Mouse (Mus musculus): Measurements from ENCODE around the gene Rwdd4a.

Rwdd4a gene

GRCm38 (mm10) chr8:47533344-47534125, at the start of gene Rwdd4a, which contains the start of gene Trappc11:
Rwdd4a (plus strand) TSS chr8:47533664.
Trappc11 (minus strand) TSS chr8:47533470.
- peak; percentile 93 to 94 for DNase-seq (ENCODE audit: low spot score in 2 of 2)

- DNase-seq (ENCODE audit: low spot score in 2 of 2): no peak
These were observed 46.2 kb upstream of the Rwdd4a start for GRCm38 (mm10) chr8:47487231-47487630.

- no peak for DNase-seq (ENCODE audit: low spot score in 2 of 2)
These were observed 40.4 kb upstream of the Rwdd4a start for GRCm38 (mm10) chr8:47493106-47493505.

DNA sequence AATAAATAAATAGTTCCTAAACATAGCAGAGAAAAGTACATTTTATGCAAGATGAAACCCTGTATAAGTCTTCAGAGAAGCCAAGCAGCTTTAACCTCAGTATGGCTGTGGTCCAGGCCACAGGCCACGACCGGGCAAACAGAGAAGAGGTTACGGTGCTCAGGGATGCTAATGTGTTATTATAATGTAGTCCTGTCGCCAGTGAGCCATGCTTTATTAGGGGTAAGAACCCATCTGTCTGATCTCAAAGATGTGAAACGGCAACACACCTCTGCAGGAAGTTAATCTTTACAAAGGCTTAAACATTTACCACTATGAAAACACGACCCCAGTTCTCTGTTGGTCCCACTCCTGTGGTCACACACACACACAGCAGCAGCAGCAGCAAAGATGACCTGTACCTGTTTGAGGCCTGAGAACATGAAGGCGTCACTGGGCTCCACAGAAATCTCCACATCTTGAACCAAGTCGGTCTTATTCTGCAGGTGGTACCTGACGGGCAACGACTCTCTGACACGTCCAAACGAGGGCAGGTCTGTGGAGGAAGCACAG, 38.8 kb upstream of the Rwdd4a start:
- no peak for DNase-seq (ENCODE audit: low spot score in 2 of 2)

DNA sequence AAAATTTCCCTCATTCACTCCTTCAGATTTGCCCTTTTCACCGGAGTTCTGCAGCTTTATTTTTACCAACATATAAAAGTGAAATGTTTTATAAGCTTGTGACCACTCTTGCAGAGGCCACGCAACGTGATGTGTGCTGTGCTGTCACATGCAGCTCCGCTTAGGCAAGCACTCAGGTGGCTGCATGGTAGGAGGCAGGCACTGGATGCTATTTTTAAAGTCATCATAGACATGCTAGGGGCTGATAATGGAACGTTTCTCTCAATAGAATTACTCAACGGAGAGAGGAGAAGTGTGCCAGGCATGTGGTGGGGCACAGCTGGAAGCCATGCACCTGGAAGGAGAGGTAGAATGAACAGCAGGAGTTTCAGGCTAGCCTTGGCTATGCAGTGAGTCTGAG, 38.0 kb upstream of the Rwdd4a start:
- DNase-seq (ENCODE audit: low spot score in 2 of 2): no peak

- DNase-seq (ENCODE audit: low spot score in 2 of 2): no peak
These were observed 31.5 kb upstream of the Rwdd4a start for GRCm38 (mm10) chr8:47501994-47502393.

- no peak for DNase-seq (ENCODE audit: low spot score in 2 of 2)
These were observed 30.9 kb upstream of the Rwdd4a start for GRCm38 (mm10) chr8:47502546-47502945.

DNA sequence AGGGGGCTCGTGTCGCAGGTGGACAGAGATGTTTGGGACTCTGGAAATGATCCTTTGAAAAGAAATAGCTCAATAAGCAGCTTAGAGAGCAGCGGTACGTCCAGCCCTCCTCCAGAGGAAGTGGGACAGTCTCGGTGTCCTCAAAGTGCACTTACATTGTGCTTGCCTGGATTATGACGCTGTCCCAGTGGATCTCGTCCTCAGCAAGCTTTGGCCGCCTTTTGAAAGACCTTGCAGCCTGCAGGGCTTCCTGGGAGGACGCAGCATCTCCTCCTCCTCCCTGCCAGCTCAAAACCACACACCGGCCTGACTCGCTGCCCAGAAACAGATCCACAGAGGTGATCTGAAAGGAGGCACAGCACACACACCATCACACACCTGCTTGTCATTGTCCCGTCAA, 28.0 kb upstream of the Rwdd4a start:
- peak in 1 of 2 experiments; percentile 40 for DNase-seq (ENCODE audit: low spot score in 2 of 2)

DNA sequence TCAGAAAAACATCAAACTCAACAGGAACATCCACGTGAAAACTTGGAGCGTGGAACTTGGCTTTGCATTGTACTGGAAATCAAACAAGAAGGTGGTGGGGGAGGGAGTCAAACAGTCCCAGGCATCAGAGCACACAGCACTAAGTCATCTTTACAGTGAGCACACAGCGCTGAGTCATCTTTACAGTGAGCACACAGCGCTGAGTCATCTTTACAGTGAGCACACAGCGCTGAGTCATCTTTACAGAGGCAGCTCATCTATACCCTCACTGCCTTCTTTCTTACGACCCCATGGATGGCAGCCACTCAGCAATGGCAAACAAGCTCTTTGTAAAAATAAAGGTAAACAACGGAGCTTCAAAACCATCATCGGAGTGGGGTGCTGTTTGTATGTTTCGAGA, 22.5 kb upstream of the Rwdd4a start:
- DNase-seq (ENCODE audit: low spot score in 2 of 2): peak in 1 of 2 experiments; percentile 27

GRCm38 (mm10) chr8:47513601-47514000, 19.9 kb upstream of the Rwdd4a start:
- peak in 1 of 2 experiments; percentile 54 for DNase-seq (ENCODE audit: low spot score in 2 of 2)

GRCm38 (mm10) chr8:47528094-47528493, 5.4 kb upstream of the Rwdd4a start:
- DNase-seq (ENCODE audit: low spot score in 2 of 2): no peak

- no peak for DNase-seq (ENCODE audit: low spot score in 2 of 2)
These were observed 4.9 kb downstream of the Rwdd4a start for GRCm38 (mm10) chr8:47538323-47538722.

DNA sequence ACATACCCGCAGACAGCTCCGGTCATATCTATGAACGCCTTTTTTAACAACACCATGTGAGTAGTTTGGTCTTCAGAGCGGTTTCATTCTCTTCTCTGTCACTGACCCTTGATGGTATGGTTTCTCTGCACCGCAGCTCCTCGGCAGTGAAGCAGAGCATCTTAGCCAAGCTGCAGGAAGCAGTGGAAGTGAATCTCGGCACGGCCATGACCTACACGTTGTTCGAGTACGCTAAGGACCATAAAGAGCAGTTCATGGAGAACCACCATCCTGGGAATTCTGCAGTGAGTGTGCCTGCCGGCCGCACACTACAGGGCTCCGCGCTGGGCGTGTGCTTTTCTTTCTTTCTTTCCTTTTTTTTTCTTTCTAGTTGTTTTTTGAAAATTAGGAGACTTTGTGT, 9.3 kb downstream of the Rwdd4a start:
- no peak for DNase-seq (ENCODE audit: low spot score in 2 of 2)

DNA sequence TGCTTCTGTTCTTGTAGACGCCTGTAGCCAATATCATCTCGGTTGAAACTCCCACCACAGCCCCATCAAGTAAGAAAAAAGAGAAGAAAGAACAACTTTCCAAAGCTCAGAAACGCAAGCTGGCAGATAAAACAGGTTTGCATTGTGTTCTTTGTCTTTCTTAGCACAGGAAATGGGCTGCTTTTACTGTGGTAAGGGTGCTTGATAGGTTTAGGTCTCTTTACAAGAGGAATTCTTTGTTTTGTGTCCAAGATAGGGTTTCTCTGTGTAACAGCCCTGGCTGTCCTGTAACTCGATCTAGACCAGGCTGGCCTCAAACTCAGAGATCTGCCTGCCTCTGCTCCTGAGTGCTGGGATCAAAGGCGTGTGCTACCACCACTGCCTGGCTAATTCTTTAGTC, 10.6 kb downstream of the Rwdd4a start:
- no peak for DNase-seq (ENCODE audit: low spot score in 2 of 2)

DNA sequence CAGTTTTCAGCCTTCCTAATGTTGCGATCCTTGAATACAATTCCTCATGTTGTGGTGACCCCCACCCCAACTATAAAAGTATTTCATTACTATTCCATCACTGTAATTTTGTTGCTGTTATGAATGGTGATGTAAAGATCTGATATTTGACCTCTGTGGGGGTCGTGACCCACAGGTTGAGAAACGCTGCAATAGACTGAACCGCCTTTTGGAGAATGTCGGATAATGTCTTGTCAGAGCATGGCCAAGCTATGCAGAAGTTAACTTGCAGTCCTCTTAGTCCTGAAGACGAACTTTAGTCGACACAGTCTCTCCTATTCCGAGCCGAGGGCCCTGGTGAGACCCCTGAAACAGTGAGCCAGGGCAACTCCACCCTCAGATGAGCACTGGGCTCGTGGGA, 13.6 kb downstream of the Rwdd4a start:
- no peak for DNase-seq (ENCODE audit: low spot score in 2 of 2)

- DNase-seq (ENCODE audit: low spot score in 2 of 2): no peak
These were observed 20.1 kb downstream of the Rwdd4a start for GRCm38 (mm10) chr8:47553613-47554012.

DNA sequence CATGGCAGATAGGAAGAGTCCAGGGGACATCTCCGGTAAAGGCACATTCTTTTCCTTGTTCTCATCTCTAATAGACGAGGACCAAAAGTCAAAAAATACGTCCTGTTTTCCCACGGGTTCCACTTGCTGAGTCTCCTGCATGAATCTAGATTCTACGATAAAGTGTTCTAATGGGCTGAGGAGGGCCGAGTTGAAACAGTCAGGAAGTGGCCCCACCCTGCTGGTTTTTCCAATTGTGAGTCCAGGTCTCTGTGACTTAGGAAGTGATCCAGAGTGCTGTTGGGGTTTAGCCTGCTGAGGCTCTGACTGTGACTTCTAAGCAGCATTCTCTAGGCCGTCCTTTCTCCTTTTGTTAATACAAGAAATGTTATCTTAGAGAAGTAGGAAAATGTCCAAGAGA, 23.0 kb downstream of the Rwdd4a start:
- DNase-seq (ENCODE audit: low spot score in 2 of 2): no peak

DNA sequence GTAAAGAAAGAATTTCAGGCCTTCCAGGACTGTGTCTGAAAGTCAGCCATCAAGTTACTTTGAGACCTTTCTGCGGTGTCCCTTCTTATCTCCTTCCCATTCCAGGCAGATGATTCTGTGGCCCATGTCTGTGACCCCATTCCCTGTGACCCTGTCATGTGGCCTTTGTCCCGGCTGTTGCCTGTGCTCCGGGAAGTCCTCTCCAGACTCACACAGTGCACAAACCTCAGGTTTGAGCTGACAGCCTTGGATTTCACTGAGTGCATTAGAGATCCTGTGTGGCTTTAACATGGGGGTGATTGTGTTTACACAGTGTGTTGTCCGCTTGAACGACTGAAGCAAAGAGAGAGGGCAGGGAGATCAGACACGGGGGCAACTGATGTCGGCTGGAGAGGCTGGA, 24.8 kb downstream of the Rwdd4a start:
- DNase-seq (ENCODE audit: low spot score in 2 of 2): no peak

DNA sequence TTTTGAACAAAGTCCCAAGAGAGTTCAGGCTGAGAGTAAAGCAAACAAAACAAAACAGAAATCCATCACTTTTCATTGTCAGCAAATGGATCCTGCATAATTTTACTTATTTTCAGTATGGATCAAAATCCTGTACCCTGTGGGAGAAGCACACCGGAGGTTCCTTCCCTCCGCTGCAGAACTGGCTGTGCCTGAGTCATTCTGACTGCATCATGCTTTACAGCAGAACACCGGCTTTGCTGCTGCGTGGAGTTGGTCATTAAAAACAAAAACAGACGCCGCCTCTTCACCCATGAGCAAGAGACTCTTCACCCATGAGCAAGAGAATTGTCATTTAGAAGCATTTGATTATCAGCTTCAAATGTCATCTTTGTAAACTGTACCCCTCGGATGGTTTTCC, 27.3 kb downstream of the Rwdd4a start:
- DNase-seq (ENCODE audit: low spot score in 2 of 2): no peak

DNA sequence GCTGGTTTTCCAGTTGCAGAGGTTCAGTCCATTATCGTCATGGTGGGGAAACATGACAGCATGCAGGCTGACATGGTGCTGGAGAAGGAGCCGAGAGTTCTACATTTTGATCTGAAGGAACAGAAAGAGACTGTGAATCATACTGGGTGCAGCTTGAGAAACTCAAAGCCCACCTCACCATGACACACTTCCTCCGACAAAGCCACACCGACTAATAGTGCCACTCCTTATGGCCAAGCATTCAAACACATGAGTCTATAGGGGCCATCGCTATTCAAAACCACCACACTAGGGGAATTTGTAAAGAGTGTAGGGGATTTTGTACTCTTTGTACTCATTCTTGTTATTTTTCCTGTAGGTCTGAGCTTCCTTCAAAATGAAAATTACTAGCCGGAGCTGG, 33.1 kb downstream of the Rwdd4a start:
- DNase-seq (ENCODE audit: low spot score in 2 of 2): no peak

- no peak for DNase-seq (ENCODE audit: low spot score in 2 of 2)
These were observed 34.6 kb downstream of the Rwdd4a start for GRCm38 (mm10) chr8:47568098-47568497.

GRCm38 (mm10) chr8:47570161-47570560, 36.7 kb downstream of the Rwdd4a start:
- no peak for DNase-seq (ENCODE audit: low spot score in 2 of 2)

DNA sequence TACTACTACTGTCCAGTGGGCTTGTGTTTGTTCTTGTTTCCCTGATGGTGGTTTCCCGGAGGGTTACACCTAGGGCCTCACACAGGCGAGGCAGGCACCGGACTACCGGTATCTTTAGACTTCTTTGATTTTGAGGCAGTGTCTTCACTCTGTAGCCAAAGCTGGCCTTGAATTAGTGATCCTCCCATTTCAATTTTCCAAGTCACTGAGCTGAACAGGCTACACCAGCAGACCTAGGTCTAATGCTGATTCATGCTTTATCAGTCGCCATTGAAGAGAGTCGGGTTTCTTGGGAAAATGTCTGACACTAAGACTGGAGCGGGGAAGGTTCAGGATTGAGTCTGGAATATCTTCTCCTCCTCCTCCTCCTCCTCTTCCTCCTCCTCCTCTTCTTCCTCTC, 40.0 kb downstream of the Rwdd4a start:
- no peak for DNase-seq (ENCODE audit: low spot score in 2 of 2)

- DNase-seq (ENCODE audit: low spot score in 2 of 2): no peak
These were observed 48.0 kb downstream of the Rwdd4a start for GRCm38 (mm10) chr8:47581454-47581853.
